Mouse (Mus musculus): ENCODE results near the gene Htr1b.
A peak's percentile ranks its signal among the peaks of the same experiment; 100 is the strongest.

DNA sequence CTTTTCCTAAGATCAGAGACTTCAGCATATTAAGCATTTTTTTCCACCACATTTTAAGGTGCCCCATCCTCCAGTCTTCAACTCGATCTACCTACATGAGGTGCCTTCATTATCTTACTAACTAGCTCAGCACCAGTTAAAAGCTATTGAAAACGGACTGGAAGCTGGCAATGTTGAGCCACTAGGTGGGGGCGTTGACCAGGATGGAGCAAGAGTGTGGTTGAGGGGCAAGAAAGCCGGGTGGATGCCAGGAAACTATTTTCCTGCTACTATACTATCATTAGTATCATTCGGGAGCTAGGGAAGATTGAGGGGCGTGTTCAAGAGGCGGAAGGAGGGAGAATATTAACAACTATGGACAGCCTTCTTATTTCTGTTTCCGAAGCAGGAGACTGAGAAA lies 1.5 kb upstream of the Htr1b start:
- TF ChIP-seq CTCF (conservative IDR thresholded peaks at IDR 0.05; ENCODE audit: low read length) (peak; percentile 37), POU5F1 (IDR thresholded peaks at IDR 0.05; ENCODE audit: borderline replicate concordance, low read length) (no peak), NANOG (IDR thresholded peaks at IDR 0.05; ENCODE audit: borderline replicate concordance, low read length) (no peak)
